Mouse (Mus musculus) lung, postnatal 0 days (tissue): ENCODE data around the gene Ugt1a9. TPM values are rescaled to one million over a fixed set of nuclear protein-coding genes. Genes with fewer than 3 reads are reported as not detected.
A peak's percentile ranks its signal among the peaks of the same experiment; 100 is the strongest.
"Not testable (repeated sequence)": the region's sequence is repeated elsewhere in the genome, so short reads cannot be mapped to it uniquely, and the experiment has no call there.

ENCODE experiments used
- ATAC-seq: fragments of 200-750 bp; cut with Nextera tagmentation; 2 replicates; pipeline ENCODE4 v1.8.0; 2017; ENCODE audit warnings: moderate library complexity
- DNase-seq: peaks from one replicate; pipeline ENCODE4 v3.0.0-alpha.2; 2016; ENCODE audit warnings: low spot score
- H3K27ac ChIP-seq: fragments of 300-500 bp; sonication (generic); 2 replicates; pipeline ENCODE4 v1.5.1; 2014; ENCODE audit warnings: antibody characterized with exemption, mild to moderate bottlenecking, low read length, mixed read lengths
- H3K27me3 ChIP-seq: fragments of 300-500 bp; sonication (generic); replicated peaks from 2 replicates; pipeline ENCODE4 v1.6.1; 2014; ENCODE audit warnings: low read length, mixed read lengths; ENCODE audit not compliant: insufficient read depth
- H3K36me3 ChIP-seq: fragments of 300-500 bp; sonication (generic); 2 replicates; pipeline ENCODE4 v1.6.1; 2014; ENCODE audit warnings: low read length, mixed read lengths; ENCODE audit not compliant: insufficient read depth
- H3K4me1 ChIP-seq: fragments of 300-500 bp; sonication (generic); 2 replicates; pipeline ENCODE4 v1.6.1; 2014; ENCODE audit warnings: antibody characterized with exemption, low read depth, low read length, mixed read lengths; ENCODE audit not compliant: insufficient read depth
- H3K4me2 ChIP-seq: fragments of 300-500 bp; sonication (generic); replicated peaks from 2 replicates; pipeline ENCODE4 v1.6.1; 2014; ENCODE audit warnings: low read depth, mild to moderate bottlenecking, low read length, moderate library complexity, mixed read lengths
- H3K4me3 ChIP-seq: fragments of 300-500 bp; sonication (generic); 2 replicates; pipeline ENCODE4 v1.5.1; 2014; ENCODE audit warnings: low read depth, low read length
- H3K9ac ChIP-seq: fragments of 300-500 bp; sonication (generic); replicated peaks from 2 replicates; pipeline ENCODE4 v1.6.1; 2014; ENCODE audit warnings: low read depth, mild to moderate bottlenecking
- H3K9me3 ChIP-seq: fragments of 300-500 bp; sonication (generic); 2 replicates; pipeline ENCODE4 v1.6.1; 2016; ENCODE audit warnings: low read length, mixed read lengths
- CTCF ChIP-seq: IDR thresholded peaks from 2 replicates; pipeline ENCODE4 v1.5.1; 2016; ENCODE audit warnings: antibody characterized with exemption, mild to moderate bottlenecking
- EP300 ChIP-seq: IDR thresholded peaks from 2 replicates; pipeline ENCODE4 v1.6.1; 2016; ENCODE audit warnings: antibody characterized with exemption, mild to moderate bottlenecking, control low read depth
- WGBS: fragments of 180-500 bp; shearing (Covaris S2); extraction: QIAGEN DNeasy Blood & Tissue Kit; methylation state at CpG from one replicate; pipeline ENCODE4 v1.1.7; 2014; 5-methylcytosine and 5-hydroxymethylcytosine counted together
- polyA plus RNA-seq: library from polyadenylated mRNA; unstranded; fragments of >200 nt; fragmentation: Nextera tagmentation; extraction: Ambion mirVana; gene quantifications from 2 replicates; pipeline ENCODE4 v1.2.1, GENCODE M21; 2015

Gene Ugt1a9
- polyA plus RNA-seq, 1 experiment from 2014 or later, result 0.13 TPM

- Histone ChIP-seq H3K36me3 (no peaks in the 10 kb centered on the region), H3K9me3 (no peaks in the 10 kb centered on the region), H3K4me2 (no peak overlapping the region), H3K9ac (no peak overlapping the region), H3K27me3 (no peaks in the 10 kb centered on the region), H3K27ac (no peak overlapping the region), H3K4me1 (peaks cover 8% of the 10 kb centered on the region; the same call in 1 of the 2 replicates), H3K4me3 (no peak overlapping the region)
- TF ChIP-seq CTCF (no peak), EP300 (no peak)
- DNase-seq (peak; percentile 19), ATAC-seq (no peak)
- WGBS, result 39% methylated on average over 2 of the region's 2 CpGs
Measured at GRCm38 (mm10) chr1:88136646-88137045, 66.0 kb downstream of the Ugt1a9 start.

- 71% methylated on average over 3 of the region's 3 CpGs for WGBS
- no peaks in the 10 kb centered on the region for H3K36me3 ChIP-seq
- no peak overlapping the region for H3K27ac ChIP-seq
- no peak for DNase-seq
- no peaks in the 10 kb centered on the region for H3K27me3 ChIP-seq
- no peaks in the 10 kb centered on the region for H3K9me3 ChIP-seq
- ATAC-seq, result no peak
- TF ChIP-seq CTCF (no peak), EP300 (no peak)
- peaks cover 8% of the 10 kb centered on the region; the same call in 1 of the 2 replicates for H3K4me1 ChIP-seq
- H3K4me3 ChIP-seq, result no peak overlapping the region
- H3K9ac ChIP-seq, result no peak overlapping the region
- no peak overlapping the region for H3K4me2 ChIP-seq
Measured at GRCm38 (mm10) chr1:88137264-88137663, 66.7 kb downstream of the Ugt1a9 start.

- WGBS, result 84% methylated on average over 1 of the region's 1 CpGs
Measured at GRCm38 (mm10) chr1:88138145-88138544, 67.5 kb downstream of the Ugt1a9 start.

GRCm38 (mm10) chr1:88140492-88140891 is 69.9 kb downstream of the Ugt1a9 start:
- not testable (repeated sequence) for H3K4me2 ChIP-seq, H3K4me1 ChIP-seq, H3K27ac ChIP-seq, H3K9me3 ChIP-seq, DNase-seq, H3K36me3 ChIP-seq, H3K4me3 ChIP-seq, H3K27me3 ChIP-seq, H3K9ac ChIP-seq
- WGBS, result 52% methylated on average over 1 of the region's 1 CpGs
- peak; percentile 78 for ATAC-seq

More at GRCm38 (mm10) chr1:88138145-88138544, 67.5 kb downstream of the Ugt1a9 start:
- no peaks in the 10 kb centered on the region for H3K36me3 ChIP-seq
- ATAC-seq (no peak), DNase-seq (no peak)
- H3K9ac ChIP-seq, result no peak overlapping the region
- no peak overlapping the region for H3K27ac ChIP-seq
- TF ChIP-seq CTCF, result no peak
- no peak for TF ChIP-seq EP300
- no peak overlapping the region for H3K4me2 ChIP-seq
- H3K9me3 ChIP-seq, result no peaks in the 10 kb centered on the region
- no peaks in the 10 kb centered on the region for H3K27me3 ChIP-seq
- H3K4me3 ChIP-seq, result no peak overlapping the region
- H3K4me1 ChIP-seq, result peaks cover 8% of the 10 kb centered on the region; the same call in 1 of the 2 replicates

- peak; percentile 77 for ATAC-seq
- H3K36me3 ChIP-seq, H3K4me1 ChIP-seq, DNase-seq, H3K27ac ChIP-seq, H3K9me3 ChIP-seq, H3K27me3 ChIP-seq, H3K4me3 ChIP-seq, H3K4me2 ChIP-seq, H3K9ac ChIP-seq: not testable (repeated sequence)
- peak; percentile 58 for TF ChIP-seq CTCF
- 2% methylated on average over 5 of the region's 5 CpGs for WGBS
Measured at GRCm38 (mm10) chr1:88143966-88144675, 73.5 kb downstream of the Ugt1a9 start.

GRCm38 (mm10) chr1:88145278-88145677 is 74.7 kb downstream of the Ugt1a9 start:
- not testable (repeated sequence) for H3K4me1 ChIP-seq, H3K27me3 ChIP-seq, H3K9me3 ChIP-seq, H3K27ac ChIP-seq, H3K4me3 ChIP-seq, ATAC-seq, H3K4me2 ChIP-seq, H3K36me3 ChIP-seq, H3K9ac ChIP-seq
- DNase-seq, result peak; percentile 40
- 67% methylated on average over 2 of the region's 2 CpGs for WGBS
- TF ChIP-seq CTCF, result peak; percentile 55
